Mouse (Mus musculus) megakaryocyte-erythroid progenitor cell, adult 5-6 weeks (primary cell): ENCODE results near the gene Rock2. TPM values are rescaled to one million over a fixed set of nuclear protein-coding genes. Genes with fewer than 3 reads are reported as not detected.

Source experiments
- ATAC-seq: replicated peaks from 2 replicates; pipeline ENCODE4 v1.8.0; 2016; ENCODE audit warnings: mild to moderate bottlenecking, inconsistent platforms; ENCODE audit not compliant: severe bottlenecking, poor library complexity, low FRiP score, low TSS enrichment
- total RNA-seq, 2 experiments: library from RNA; stranded (forward) in 1 of 2; stranded (reverse) in 1 of 2; fragments of 200-1000, 215-1000 nt in 1 of 2; fragments of >200 nt in 1 of 2; fragmentation: Nextera tagmentation in 1 of 2; gene quantifications; 2 replicates each; pipeline ENCODE4 v1.2.3; 2014 to 2017

The Rock2 gene
- total RNA-seq, 2 experiments from 2014 or later, result 34.9 to 57.2 TPM

GRCm38 (mm10) chr12:16869870-16870404 is 24.8 kb upstream of the Rock2 start:
- no peak for ATAC-seq

GRCm38 (mm10) chr12:16870405-16871068 is 24.2 kb upstream of the Rock2 start:
- ATAC-seq, result no peak

GRCm38 (mm10) chr12:16872006-16872405 is 22.7 kb upstream of the Rock2 start:
- no peak for ATAC-seq

GRCm38 (mm10) chr12:16872926-16873464 is 21.7 kb upstream of the Rock2 start:
- ATAC-seq, result no peak

- ATAC-seq, result no peak
These were observed 21.1 kb upstream of the Rock2 start for GRCm38 (mm10) chr12:16873549-16873948.

GRCm38 (mm10) chr12:16874086-16874485 is 20.6 kb upstream of the Rock2 start:
- no peak for ATAC-seq

GRCm38 (mm10) chr12:16875269-16875668 is 19.4 kb upstream of the Rock2 start:
- no peak for ATAC-seq

GRCm38 (mm10) chr12:16875678-16876077 is 19.0 kb upstream of the Rock2 start:
- ATAC-seq, result no peak

- no peak for ATAC-seq
These were observed 18.0 kb upstream of the Rock2 start for GRCm38 (mm10) chr12:16876667-16877066.

- no peak for ATAC-seq
These were observed 17.6 kb upstream of the Rock2 start for GRCm38 (mm10) chr12:16877141-16877540.

GRCm38 (mm10) chr12:16877679-16878078 is 17.0 kb upstream of the Rock2 start:
- ATAC-seq, result no peak

GRCm38 (mm10) chr12:16879369-16879768 is 15.3 kb upstream of the Rock2 start:
- ATAC-seq, result no peak

GRCm38 (mm10) chr12:16880077-16880476 is 14.6 kb upstream of the Rock2 start:
- peak; percentile 72 for ATAC-seq

GRCm38 (mm10) chr12:16882442-16882841 is 12.3 kb upstream of the Rock2 start:
- ATAC-seq, result no peak

GRCm38 (mm10) chr12:16883111-16883510 is 11.6 kb upstream of the Rock2 start:
- ATAC-seq, result no peak

GRCm38 (mm10) chr12:16884534-16884933 is 10.2 kb upstream of the Rock2 start:
- no peak for ATAC-seq

- ATAC-seq, result no peak
These were observed 8.3 kb upstream of the Rock2 start for GRCm38 (mm10) chr12:16886354-16886753.

GRCm38 (mm10) chr12:16893039-16893438 is 1.7 kb upstream of the Rock2 start:
- ATAC-seq, result no peak

- ATAC-seq, result peak; percentile 6; the same call in 1 of the 2 replicates
These were observed 869 bp upstream of the Rock2 start for GRCm38 (mm10) chr12:16893656-16894395.

- peak; percentile 46 for ATAC-seq
These were observed 680 bp downstream of the Rock2 start for GRCm38 (mm10) chr12:16895221-16895928.
